Mouse (Mus musculus): ENCODE measurements around the gene Map2k3. TPM values are rescaled to one million over a fixed set of nuclear protein-coding genes. Genes with fewer than 3 reads are reported as not detected.
"Not testable (repeated sequence)": the region's sequence is repeated elsewhere in the genome, so short reads cannot be mapped to it uniquely, and the experiment has no call there.

The Map2k3 gene
- 97.1 and 106 TPM in 2 replicates for polyA plus RNA-seq (2015; fragmentation: Nextera tagmentation; extraction: Ambion mirVana)

GRCm38 (mm10) chr11:60931869-60932481 lies at the start of gene Map2k3:
Gene Map2k3, plus strand, starts transcription at chr11:60932033.
- Histone ChIP-seq H3K9me3 (ENCODE audit: low read length) (no peaks in the 10 kb centered on the region), H3K27me3 (replicated peaks; ENCODE audit: insufficient read depth, low read length) (no peaks in the 10 kb centered on the region), H3K36me3 (ENCODE audit: insufficient read depth, low read length) (no peaks in the 10 kb centered on the region), H3K4me2 (replicated peaks; ENCODE audit: low read depth, low read length) (peak within 1 kb of the TSS; percentile 78), H3K27ac (ENCODE audit: low read length) (peak within 1 kb of the TSS; percentile 96), H3K4me3 (ENCODE audit: low read depth, low read length) (peak within 1 kb of the TSS; percentile 81), H3K9ac (replicated peaks; ENCODE audit: low read depth) (peak within 1 kb of the TSS; percentile 77), H3K4me1 (ENCODE audit: insufficient read depth, low read depth, low read length) (peaks cover 44% of the 10 kb centered on the region)
- 4% methylated on average over 48 of the region's 59 CpGs for WGBS
- peak; percentile 91 for ATAC-seq
- TF ChIP-seq EP300 (IDR thresholded peaks at IDR 0.05), result no peak
- TF ChIP-seq CTCF (IDR thresholded peaks at IDR 0.05), result peak; percentile 33; the same call in 1 of the 2 replicates
- DNase-seq (ENCODE audit: low spot score), result peak; percentile 100

GRCm38 (mm10) chr11:60882386-60882785 lies 49.4 kb upstream of the Map2k3 start:
- Histone ChIP-seq H3K4me3 (ENCODE audit: low read depth, low read length) (no peak overlapping the region), H3K4me2 (replicated peaks; ENCODE audit: low read depth, low read length) (no peak overlapping the region), H3K4me1 (ENCODE audit: insufficient read depth, low read depth, low read length) (peaks cover 1% of the 10 kb centered on the region; the same call in 1 of the 2 replicates), H3K9ac (replicated peaks; ENCODE audit: low read depth) (no peak overlapping the region), H3K9me3 (ENCODE audit: low read length) (no peaks in the 10 kb centered on the region), H3K27me3 (replicated peaks; ENCODE audit: insufficient read depth, low read length) (no peaks in the 10 kb centered on the region), H3K27ac (ENCODE audit: low read length) (no peak overlapping the region), H3K36me3 (ENCODE audit: insufficient read depth, low read length) (no peaks in the 10 kb centered on the region)
- TF ChIP-seq EP300 (IDR thresholded peaks at IDR 0.05) (no peak), CTCF (IDR thresholded peaks at IDR 0.05) (no peak)
- ATAC-seq (no peak), DNase-seq (ENCODE audit: low spot score) (no peak)
- WGBS, result 67% methylated on average over 3 of the region's 3 CpGs

- not testable (repeated sequence) for H3K4me3 ChIP-seq (ENCODE audit: low read depth, low read length); H3K4me1 ChIP-seq (ENCODE audit: insufficient read depth, low read depth, low read length); ATAC-seq; H3K4me2 ChIP-seq (replicated peaks; ENCODE audit: low read depth, low read length); H3K27ac ChIP-seq (ENCODE audit: low read length); H3K27me3 ChIP-seq (replicated peaks; ENCODE audit: insufficient read depth, low read length); H3K9me3 ChIP-seq (ENCODE audit: low read length); H3K9ac ChIP-seq (replicated peaks; ENCODE audit: low read depth); DNase-seq (ENCODE audit: low spot score); H3K36me3 ChIP-seq (ENCODE audit: insufficient read depth, low read length)
- WGBS, result 76% methylated on average over 2 of the region's 3 CpGs
Observed at GRCm38 (mm10) chr11:60886986-60887385, 44.8 kb upstream of the Map2k3 start.

- 50% methylated on average over 2 of the region's 2 CpGs for WGBS
- no peak overlapping the region for H3K9ac ChIP-seq (replicated peaks; ENCODE audit: low read depth)
- H3K36me3 ChIP-seq (ENCODE audit: insufficient read depth, low read length), result no peaks in the 10 kb centered on the region
- H3K4me3 ChIP-seq (ENCODE audit: low read depth, low read length), result no peak overlapping the region
- no peak for TF ChIP-seq EP300 (IDR thresholded peaks at IDR 0.05)
- TF ChIP-seq CTCF (IDR thresholded peaks at IDR 0.05), result no peak
- no peaks in the 10 kb centered on the region for H3K27me3 ChIP-seq (replicated peaks; ENCODE audit: insufficient read depth, low read length)
- no peak for DNase-seq (ENCODE audit: low spot score)
- no peaks in the 10 kb centered on the region for H3K9me3 ChIP-seq (ENCODE audit: low read length)
- ATAC-seq, result no peak
- H3K27ac ChIP-seq (ENCODE audit: low read length), result no peak overlapping the region
- no peak overlapping the region; the same call in 1 of the 2 replicates for H3K4me2 ChIP-seq (replicated peaks; ENCODE audit: low read depth, low read length)
- H3K4me1 ChIP-seq (ENCODE audit: insufficient read depth, low read depth, low read length), result no peaks in the 10 kb centered on the region; the same call in 1 of the 2 replicates
Observed at GRCm38 (mm10) chr11:60889861-60890260, 42.0 kb upstream of the Map2k3 start.

- TF ChIP-seq EP300 (IDR thresholded peaks at IDR 0.05) (no peak), CTCF (IDR thresholded peaks at IDR 0.05) (no peak)
- no peak overlapping the region; the same call in 1 of the 2 replicates for H3K4me2 ChIP-seq (replicated peaks; ENCODE audit: low read depth, low read length)
- H3K4me1 ChIP-seq (ENCODE audit: insufficient read depth, low read depth, low read length), result no peaks in the 10 kb centered on the region; the same call in 1 of the 2 replicates
- no peak overlapping the region for H3K4me3 ChIP-seq (ENCODE audit: low read depth, low read length)
- no peaks in the 10 kb centered on the region for H3K9me3 ChIP-seq (ENCODE audit: low read length)
- peak overlapping the region; percentile 59; the same call in 1 of the 2 replicates for H3K27ac ChIP-seq (ENCODE audit: low read length)
- H3K36me3 ChIP-seq (ENCODE audit: insufficient read depth, low read length), result no peaks in the 10 kb centered on the region
- ATAC-seq (no peak), DNase-seq (ENCODE audit: low spot score) (no peak)
- 59% methylated on average over 6 of the region's 6 CpGs for WGBS
- no peaks in the 10 kb centered on the region for H3K27me3 ChIP-seq (replicated peaks; ENCODE audit: insufficient read depth, low read length)
- no peak overlapping the region for H3K9ac ChIP-seq (replicated peaks; ENCODE audit: low read depth)
Observed at GRCm38 (mm10) chr11:60890286-60890685, 41.5 kb upstream of the Map2k3 start.

- Histone ChIP-seq H3K36me3 (ENCODE audit: insufficient read depth, low read length) (no peaks in the 10 kb centered on the region), H3K4me1 (ENCODE audit: insufficient read depth, low read depth, low read length) (no peaks in the 10 kb centered on the region; the same call in 1 of the 2 replicates), H3K27me3 (replicated peaks; ENCODE audit: insufficient read depth, low read length) (no peaks in the 10 kb centered on the region), H3K27ac (ENCODE audit: low read length) (peak overlapping the region; percentile 59; the same call in 1 of the 2 replicates), H3K4me2 (replicated peaks; ENCODE audit: low read depth, low read length) (no peak overlapping the region), H3K4me3 (ENCODE audit: low read depth, low read length) (no peak overlapping the region), H3K9me3 (ENCODE audit: low read length) (no peaks in the 10 kb centered on the region), H3K9ac (replicated peaks; ENCODE audit: low read depth) (no peak overlapping the region)
- WGBS, result 40% methylated on average over 3 of the region's 3 CpGs
- ATAC-seq (peak; percentile 89), DNase-seq (ENCODE audit: low spot score) (peak; percentile 81)
- TF ChIP-seq EP300 (IDR thresholded peaks at IDR 0.05), result peak; percentile 23; the same call in 1 of the 2 replicates
- no peak for TF ChIP-seq CTCF (IDR thresholded peaks at IDR 0.05)
Observed at GRCm38 (mm10) chr11:60890744-60891143, 41.1 kb upstream of the Map2k3 start.
